Mouse (Mus musculus): ENCODE results near the gene Map4k2.

The Map4k2 gene

GRCm38 (mm10) chr19:6381238-6381637 lies 40.3 kb downstream of the Map4k2 start:
- DNase-seq = no peak

DNA sequence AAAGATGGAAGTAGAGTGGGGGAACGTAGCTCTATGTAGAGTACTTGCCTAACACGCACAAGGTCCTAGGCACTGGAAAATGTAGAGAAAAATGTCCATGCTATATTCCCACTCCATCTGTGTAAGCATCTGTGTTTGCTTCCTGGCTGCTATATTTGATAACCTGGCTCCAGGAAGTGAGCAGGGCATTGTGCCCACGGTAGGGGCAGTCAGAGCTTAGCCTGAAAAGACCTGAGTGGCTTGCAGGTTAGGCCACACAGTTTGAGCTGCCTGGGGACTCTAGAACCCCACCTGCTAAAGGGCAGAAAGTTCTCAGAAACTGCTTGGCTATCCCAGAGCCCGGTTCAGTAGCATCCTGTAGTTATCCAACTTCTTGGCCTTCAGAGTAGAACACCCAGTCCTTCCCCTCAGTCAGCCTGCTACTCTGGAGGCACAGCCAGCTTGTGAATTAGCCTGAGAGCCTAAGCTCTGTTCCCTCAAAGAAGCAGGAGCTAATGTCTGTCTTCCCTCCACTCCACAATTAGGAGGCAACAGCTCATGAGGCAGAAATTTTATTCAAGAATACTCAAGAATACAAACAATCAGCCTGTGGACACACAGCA lies 41.5 kb downstream of the Map4k2 start:
- no peak for DNase-seq

DNA sequence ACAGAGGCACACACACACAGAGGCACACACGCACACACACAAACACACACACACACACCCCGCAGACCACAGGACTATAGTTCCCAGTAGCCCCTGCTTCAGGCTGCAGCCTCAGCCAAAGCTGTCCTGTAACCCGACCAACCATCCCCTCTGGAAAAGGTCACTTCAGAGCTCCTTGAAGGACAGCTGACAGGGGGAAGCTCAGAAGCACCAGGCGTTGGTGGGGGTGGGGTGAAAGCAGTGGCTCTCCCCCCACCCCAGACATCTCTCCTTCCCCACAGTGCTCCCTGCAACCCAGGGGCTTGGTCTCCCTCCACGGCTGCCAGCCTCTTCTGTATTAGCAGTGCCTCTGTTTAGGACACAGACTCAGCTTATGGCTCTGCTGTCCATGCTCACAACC lies 42.5 kb downstream of the Map4k2 start:
- DNase-seq = no peak

GRCm38 (mm10) chr19:6384128-6384527 lies 43.2 kb downstream of the Map4k2 start, which contains the start of gene Pygm:
Gene Pygm, plus strand, starts transcription at chr19:6384399.
- no peak for DNase-seq

- DNase-seq = no peak
Observed at GRCm38 (mm10) chr19:6384954-6385353, 44.0 kb downstream of the Map4k2 start.

DNA sequence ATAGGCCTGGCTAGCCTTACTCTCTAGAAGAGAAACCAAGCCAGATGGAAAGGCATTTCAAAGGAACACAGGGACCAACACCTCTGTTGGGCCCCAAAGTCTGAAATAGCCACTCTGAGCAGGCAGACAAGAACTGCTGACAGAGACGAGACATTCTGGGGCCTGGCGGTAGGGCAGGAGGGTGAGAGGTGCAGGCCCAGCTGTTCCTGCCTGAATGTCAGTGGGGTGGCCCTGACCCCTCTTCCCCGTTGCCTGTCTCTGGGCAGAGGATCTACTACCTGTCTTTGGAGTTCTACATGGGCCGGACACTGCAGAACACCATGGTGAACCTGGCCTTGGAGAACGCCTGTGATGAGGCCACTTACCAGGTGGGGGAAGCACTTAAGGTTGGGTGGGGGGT lies 44.5 kb downstream of the Map4k2 start:
- DNase-seq = no peak

DNA sequence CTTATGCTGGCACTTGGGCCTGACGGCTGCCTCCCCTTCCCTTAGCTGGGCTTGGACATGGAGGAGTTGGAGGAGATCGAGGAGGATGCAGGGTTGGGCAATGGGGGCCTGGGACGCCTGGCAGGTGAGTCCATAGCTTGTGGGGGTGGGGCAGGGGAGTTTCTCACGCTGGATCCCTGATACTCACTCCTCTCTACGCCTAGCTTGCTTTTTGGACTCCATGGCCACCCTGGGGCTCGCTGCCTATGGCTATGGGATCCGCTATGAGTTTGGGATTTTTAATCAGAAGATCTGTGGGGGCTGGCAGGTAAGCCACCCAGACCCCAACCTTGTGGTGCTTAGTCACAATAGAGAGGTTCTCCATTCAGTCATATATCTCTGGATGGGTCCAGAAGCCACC lies 44.9 kb downstream of the Map4k2 start:
- no peak for DNase-seq

DNA sequence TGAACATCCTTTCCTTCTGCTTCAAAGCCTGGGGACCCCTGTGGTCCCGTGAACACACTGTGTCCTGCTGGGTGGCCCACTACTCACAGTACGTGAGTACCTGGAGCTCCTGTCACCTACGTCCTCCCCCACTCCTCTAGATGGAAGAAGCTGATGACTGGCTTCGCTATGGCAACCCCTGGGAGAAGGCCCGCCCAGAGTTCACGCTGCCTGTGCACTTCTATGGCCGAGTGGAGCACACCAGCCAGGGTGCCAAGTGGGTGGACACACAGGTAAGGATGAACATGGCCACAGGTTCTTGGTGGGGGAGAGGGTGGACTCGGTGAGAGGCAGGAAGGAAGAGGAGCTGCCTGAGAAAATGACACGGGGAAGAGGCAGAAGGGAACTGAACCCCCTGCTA lies 45.3 kb downstream of the Map4k2 start:
- no peak for DNase-seq

- DNase-seq = no peak
Observed at GRCm38 (mm10) chr19:6388006-6388405, 47.1 kb downstream of the Map4k2 start.

DNA sequence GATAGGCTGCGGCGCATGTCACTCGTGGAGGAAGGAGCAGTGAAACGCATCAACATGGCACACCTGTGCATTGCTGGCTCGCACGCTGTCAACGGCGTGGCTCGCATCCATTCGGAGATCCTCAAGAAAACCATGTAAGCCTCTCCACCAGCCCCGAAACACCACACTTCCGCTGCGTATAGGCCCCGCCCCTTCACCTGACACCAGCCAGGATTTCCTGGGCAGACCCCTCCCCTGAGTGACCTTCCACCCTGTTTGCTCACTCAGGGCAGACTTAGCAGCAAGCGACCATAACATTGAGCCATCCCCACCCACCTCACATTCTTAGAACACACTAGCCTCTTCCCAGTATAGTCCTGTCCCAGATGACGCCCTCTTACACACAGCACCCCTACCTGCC lies 48.9 kb downstream of the Map4k2 start:
- peak in 1 of 2 experiments; percentile 65 for DNase-seq

GRCm38 (mm10) chr19:6390251-6390650 lies 49.3 kb downstream of the Map4k2 start:
- DNase-seq = no peak

DNA sequence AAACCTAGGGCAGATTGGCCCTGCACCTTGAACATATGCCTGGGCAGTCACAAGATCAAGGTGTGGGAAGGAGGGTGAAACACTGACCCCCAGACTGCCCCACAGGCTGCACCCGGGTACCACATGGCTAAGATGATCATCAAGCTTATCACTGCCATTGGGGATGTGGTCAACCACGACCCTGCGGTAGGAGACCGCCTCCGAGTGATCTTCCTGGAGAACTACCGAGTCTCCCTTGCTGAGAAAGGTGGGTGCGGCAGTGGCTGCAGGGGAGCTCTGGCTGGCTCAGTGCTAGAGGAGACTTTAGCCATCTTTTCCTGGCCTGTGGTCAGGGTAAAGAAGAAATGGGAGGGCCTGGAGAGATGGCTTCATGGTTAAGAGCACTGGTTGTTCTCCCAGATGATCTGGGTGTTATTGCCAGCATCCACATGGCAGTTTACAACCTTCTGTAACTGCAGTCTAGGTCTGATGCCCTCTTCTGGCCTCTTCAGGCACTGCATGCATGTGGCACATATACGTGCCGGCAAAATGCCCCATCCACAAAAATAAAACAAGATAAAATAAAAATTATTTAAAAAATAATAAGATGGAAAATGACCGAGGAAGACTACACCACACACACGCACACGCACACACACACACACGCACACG lies 51.9 kb downstream of the Map4k2 start:
- DNase-seq = no peak

DNA sequence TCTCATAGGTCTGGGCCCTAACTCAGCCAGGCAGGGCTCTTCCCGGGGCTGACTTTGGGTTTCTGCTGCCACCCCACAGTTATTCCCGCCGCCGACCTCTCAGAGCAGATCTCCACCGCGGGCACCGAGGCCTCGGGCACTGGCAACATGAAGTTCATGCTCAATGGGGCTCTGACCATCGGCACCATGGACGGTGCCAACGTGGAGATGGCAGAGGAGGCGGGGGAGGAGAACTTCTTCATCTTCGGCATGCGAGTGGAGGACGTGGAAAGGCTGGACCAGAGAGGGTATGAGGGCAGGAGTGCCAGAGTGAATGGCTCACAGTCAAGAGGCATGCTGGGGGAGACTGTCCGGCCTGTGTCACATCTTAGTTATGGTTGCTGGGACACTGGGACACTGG lies 52.7 kb downstream of the Map4k2 start:
- no peak for DNase-seq

GRCm38 (mm10) chr19:6396237-6396636 lies 55.3 kb downstream of the Map4k2 start:
- DNase-seq = no peak

GRCm38 (mm10) chr19:6397582-6398249 lies 56.8 kb downstream of the Map4k2 start:
- peak in 1 of 2 experiments; percentile 41 for DNase-seq

- DNase-seq = peak; percentile 83 to 88
Observed at GRCm38 (mm10) chr19:6398447-6399284, 57.7 kb downstream of the Map4k2 start.

GRCm38 (mm10) chr19:6399285-6400095 lies 58.6 kb downstream of the Map4k2 start, which contains the start of gene Rasgrp2:
Gene Rasgrp2, plus strand, starts transcription at chr19:6399340.
- DNase-seq = peak; percentile 96 to 97

- peak in 1 of 2 experiments; percentile 72 for DNase-seq
Observed at GRCm38 (mm10) chr19:6400096-6401086, 59.5 kb downstream of the Map4k2 start.

DNA sequence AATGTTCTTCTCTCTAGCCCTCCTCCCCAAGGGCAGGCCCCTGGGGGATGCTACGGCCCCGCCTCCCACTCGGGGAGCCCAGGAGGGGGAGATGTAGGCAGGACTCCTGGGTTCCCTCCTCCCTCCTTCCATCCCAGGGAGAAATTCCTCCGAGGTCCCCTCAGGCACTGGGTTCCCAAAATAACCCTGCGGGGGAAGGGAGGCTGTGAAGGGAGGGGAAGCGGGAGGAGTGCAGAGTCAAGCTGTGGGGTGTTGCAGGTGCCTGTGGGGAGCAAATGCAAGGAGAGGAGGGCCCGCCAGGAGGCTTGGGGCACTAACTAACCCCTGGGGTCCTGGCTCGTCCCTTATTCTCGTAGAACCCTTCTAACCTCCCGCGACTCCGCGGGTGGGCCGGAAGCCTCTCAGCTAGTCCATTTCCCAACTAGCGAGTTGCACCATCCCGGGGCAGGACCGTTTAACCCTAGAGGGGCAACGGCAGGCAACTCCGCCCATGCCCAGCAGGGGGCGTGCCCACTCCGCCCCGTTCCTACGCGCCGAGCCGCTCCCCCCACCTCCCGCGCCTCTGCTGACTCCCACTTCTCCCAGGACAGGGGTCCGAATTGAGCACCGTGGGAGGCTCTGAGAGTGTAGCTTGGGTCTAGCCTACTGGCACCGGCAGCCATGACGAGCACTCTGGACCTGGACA lies 60.3 kb downstream of the Map4k2 start:
- DNase-seq = peak; percentile 77 to 82

GRCm38 (mm10) chr19:6401951-6402350 lies 61.0 kb downstream of the Map4k2 start:
- peak in 1 of 2 experiments; percentile 39 for DNase-seq

Data from thymus, adult 18-20 months (tissue).